Mouse (Mus musculus) heart, embryonic 16.5 days (tissue): ENCODE results near the gene Sipa1. TPM values are rescaled to one million over a fixed set of nuclear protein-coding genes. Genes with fewer than 3 reads are reported as not detected.

Experiments
- ATAC-seq: fragments of 200-750 bp; cut with Nextera tagmentation; replicated peaks from 2 replicates; pipeline ENCODE4 v1.8.0; 2017; ENCODE audit warnings: moderate number of reproducible peaks; ENCODE audit not compliant: insufficient read depth, low FRiP score; ENCODE audit errors: extremely low read depth
- H3K27ac ChIP-seq: fragments of 300-500 bp; sonication (generic); 2 replicates; pipeline ENCODE4 v1.5.1; 2014; ENCODE audit warnings: mild to moderate bottlenecking, low read length, control low read depth, moderate library complexity
- H3K27me3 ChIP-seq: fragments of 300-500 bp; sonication (generic); 2 replicates; pipeline ENCODE4 v1.6.1; 2014; ENCODE audit warnings: low read length, mixed read lengths; ENCODE audit not compliant: control insufficient read depth, insufficient read depth
- H3K36me3 ChIP-seq: fragments of 300-500 bp; sonication (generic); 2 replicates; pipeline ENCODE4 v1.6.1; 2014; ENCODE audit not compliant: control insufficient read depth, insufficient read depth
- H3K4me1 ChIP-seq: fragments of 300-500 bp; sonication (generic); 2 replicates; pipeline ENCODE4 v1.6.1; 2014; ENCODE audit warnings: low read length, mixed read lengths; ENCODE audit not compliant: control insufficient read depth, insufficient read depth
- H3K4me2 ChIP-seq: fragments of 300-500 bp; sonication (generic); 2 replicates; pipeline ENCODE4 v1.6.1; 2014; ENCODE audit warnings: low read depth, mild to moderate bottlenecking, control low read depth, low read length
- H3K4me3 ChIP-seq: fragments of 300-500 bp; sonication (generic); 2 replicates; pipeline ENCODE4 v1.5.1; 2014; ENCODE audit warnings: mild to moderate bottlenecking, control low read depth, low read length
- H3K9ac ChIP-seq: fragments of 300-500 bp; sonication (generic); 2 replicates; pipeline ENCODE4 v1.6.1; 2014; ENCODE audit warnings: low read length, control low read depth
- H3K9me3 ChIP-seq: fragments of 300-500 bp; sonication (generic); replicated peaks from 2 replicates; pipeline ENCODE4 v1.6.1; 2016; ENCODE audit warnings: low read length; ENCODE audit not compliant: control insufficient read depth
- WGBS: fragments of 180-500 bp; shearing (Covaris S2); extraction: QIAGEN DNeasy Blood & Tissue Kit; methylation state at CpG from one replicate; pipeline ENCODE4 v1.1.7; 2014; 5-methylcytosine and 5-hydroxymethylcytosine counted together
- polyA plus RNA-seq: library from polyadenylated mRNA; unstranded; fragments of >200 nt; fragmentation: Nextera tagmentation; extraction: Ambion mirVana; gene quantifications from 2 replicates; pipeline ENCODE4 v1.2.1, GENCODE M21; 2015

Gene Sipa1
- polyA plus RNA-seq, 1 experiment from 2014 or later = 23.5 TPM

DNA sequence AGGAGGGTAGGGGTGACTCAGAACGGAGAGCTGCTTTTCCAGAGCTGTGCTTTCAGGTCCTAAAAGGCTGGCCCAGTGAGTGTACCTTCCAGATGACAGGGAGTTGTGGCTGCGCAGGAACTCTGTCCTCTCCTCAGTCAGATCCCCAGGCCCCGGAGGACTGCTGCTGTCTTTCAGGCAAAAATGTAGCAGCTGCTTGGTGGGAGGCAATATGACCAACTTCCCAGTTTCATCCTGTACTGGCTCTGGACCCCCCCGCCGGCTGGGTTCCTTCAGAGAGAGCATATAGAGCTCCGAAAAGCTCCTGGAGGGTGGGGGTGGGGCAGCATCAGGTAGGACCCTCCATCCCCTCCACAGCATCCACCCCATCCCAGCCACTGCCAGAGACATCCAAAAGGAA, 10.9 kb downstream of the Sipa1 start:
- Histone ChIP-seq H3K27me3 (peaks cover 9% of the 10 kb centered on the region; the same call in 1 of the 2 replicates), H3K27ac (no peak overlapping the region), H3K4me2 (no peak overlapping the region), H3K9ac (no peak overlapping the region), H3K4me1 (peaks cover 21% of the 10 kb centered on the region), H3K9me3 (no peaks in the 10 kb centered on the region), H3K4me3 (no peak overlapping the region), H3K36me3 (peaks cover 14% of the 10 kb centered on the region)
- 85% methylated on average over 6 of the region's 6 CpGs for WGBS
- no peak for ATAC-seq

DNA sequence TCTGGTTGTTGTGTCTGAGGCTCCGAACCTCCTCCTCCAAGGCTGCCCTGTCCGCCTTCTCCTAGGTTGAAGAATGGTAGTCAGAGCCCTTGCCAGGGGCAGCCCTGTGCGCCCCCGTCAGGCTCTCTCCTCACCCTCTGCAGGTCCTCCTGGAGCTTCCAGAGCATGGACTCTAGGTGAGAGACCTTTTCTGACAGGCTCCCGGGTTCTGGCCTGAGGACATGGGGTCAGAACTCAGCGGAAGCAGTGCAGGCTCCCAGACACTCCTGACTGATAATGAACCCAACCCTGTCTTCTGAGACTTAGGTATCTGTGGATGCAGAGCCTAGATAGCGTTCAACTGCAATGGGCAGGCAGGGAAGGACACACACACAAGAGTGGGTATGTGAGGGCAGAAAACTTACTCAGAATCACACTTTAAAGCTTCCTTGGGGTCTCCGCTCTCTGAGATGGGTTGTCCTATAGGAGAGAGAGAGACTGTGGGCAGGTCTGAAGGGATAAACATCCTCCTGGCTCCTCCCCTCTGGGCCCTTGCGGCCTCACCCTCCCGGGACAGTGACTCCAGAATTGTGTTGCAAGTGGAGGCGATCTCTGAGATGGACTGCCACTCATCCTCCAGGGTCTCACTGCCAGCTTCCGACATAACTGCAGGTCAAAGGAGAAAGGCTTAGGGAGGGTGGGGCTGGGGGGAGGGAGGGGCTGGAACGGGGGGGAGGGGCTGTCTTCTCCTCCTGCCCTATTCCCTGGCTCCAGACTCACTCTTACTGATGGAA, 11.8 kb downstream of the Sipa1 start:
- H3K9ac ChIP-seq = no peak overlapping the region
- H3K36me3 ChIP-seq = peaks cover 22% of the 10 kb centered on the region
- H3K27me3 ChIP-seq = peaks cover 9% of the 10 kb centered on the region; the same call in 1 of the 2 replicates
- H3K4me2 ChIP-seq = no peak overlapping the region
- no peak for ATAC-seq
- no peak overlapping the region for H3K4me3 ChIP-seq
- no peak overlapping the region for H3K27ac ChIP-seq
- WGBS = 66% methylated on average over 13 of the region's 13 CpGs
- H3K4me1 ChIP-seq = peaks cover 21% of the 10 kb centered on the region
- no peaks in the 10 kb centered on the region for H3K9me3 ChIP-seq

DNA sequence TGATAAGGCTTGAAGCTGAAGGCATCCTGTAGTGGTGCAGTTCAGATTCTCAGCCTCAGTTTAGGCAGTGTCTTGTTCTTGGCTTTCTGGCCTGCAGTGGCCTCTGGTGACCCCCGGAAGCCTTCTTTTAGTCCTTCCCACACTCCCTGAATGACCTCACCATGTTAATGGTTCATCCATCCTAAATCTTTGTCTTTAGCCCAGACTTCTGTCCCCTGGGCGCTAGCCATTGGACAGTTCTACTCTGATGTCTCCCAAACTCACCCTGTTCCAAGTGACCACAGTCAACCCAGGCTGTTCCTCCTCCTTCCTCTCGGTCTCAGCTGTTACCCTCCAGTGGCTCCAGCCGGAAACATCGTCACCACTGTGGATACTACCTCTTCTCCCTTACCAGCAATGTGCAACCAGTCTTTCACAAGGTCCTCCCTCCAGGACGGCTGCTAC, 14.2 kb downstream of the Sipa1 start:
- no peaks in the 10 kb centered on the region for H3K9me3 ChIP-seq
- peaks cover 21% of the 10 kb centered on the region for H3K4me1 ChIP-seq
- 54% methylated on average over 6 of the region's 6 CpGs for WGBS
- peak; percentile 12 for ATAC-seq
- H3K9ac ChIP-seq = peak overlapping the region; percentile 61
- H3K27ac ChIP-seq = peak overlapping the region; percentile 85
- H3K4me2 ChIP-seq = peak overlapping the region; percentile 69
- H3K27me3 ChIP-seq = peaks cover 3% of the 10 kb centered on the region; the same call in 1 of the 2 replicates
- peaks cover 33% of the 10 kb centered on the region for H3K36me3 ChIP-seq
- peak overlapping the region; percentile 40 for H3K4me3 ChIP-seq

DNA sequence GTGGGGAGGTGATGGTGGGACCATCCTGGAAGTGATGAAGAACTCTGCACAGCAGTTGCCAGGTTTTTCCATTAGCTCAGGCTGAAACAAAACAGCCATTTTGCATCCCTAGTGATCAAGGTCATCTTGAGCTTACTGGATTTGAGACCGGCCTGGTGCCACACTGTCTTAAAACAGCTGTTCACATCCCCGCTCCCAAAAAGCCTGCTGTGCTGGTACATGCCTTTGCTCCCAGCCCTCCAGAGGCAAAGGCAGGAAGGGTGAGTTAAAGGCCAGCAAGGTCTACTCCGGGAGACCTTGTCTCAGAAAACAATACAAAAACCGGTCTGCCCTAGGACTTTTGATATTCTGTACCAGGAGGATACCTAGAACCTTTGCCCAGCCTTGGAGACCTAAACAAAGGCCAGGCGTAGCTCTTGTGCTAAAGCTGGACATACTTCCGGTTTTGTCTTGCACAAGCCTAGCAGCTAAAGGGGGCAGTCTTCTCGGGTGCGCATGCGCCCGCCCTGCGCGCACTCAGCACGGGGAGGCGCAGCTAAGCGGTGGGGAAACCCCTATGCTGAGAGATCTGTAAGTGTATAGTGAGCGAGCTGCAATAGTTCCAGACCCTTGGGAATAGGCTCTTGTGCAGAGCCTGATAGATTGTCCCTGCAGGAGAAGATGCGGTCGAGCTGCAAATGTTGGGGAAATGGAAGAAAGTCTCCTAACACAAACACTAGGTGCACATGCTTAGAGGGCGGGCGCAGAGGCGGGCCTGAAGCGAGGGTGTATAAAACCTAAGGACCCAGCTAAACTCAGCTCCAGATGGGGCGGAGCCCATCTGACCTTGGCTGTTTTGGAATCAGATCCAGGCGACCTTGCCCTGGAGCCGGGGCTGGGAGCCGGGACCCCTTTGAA, 14.9 kb downstream of the Sipa1 start:
- Histone ChIP-seq H3K9ac (peak overlapping the region; percentile 61), H3K27ac (peak overlapping the region; percentile 85), H3K4me3 (peak overlapping the region; percentile 40), H3K4me2 (peak overlapping the region; percentile 69), H3K4me1 (peaks cover 16% of the 10 kb centered on the region), H3K27me3 (no peaks in the 10 kb centered on the region), H3K9me3 (no peaks in the 10 kb centered on the region), H3K36me3 (peaks cover 37% of the 10 kb centered on the region)
- peak; percentile 91 for ATAC-seq
- WGBS = 9% methylated on average over 26 of the region's 26 CpGs

- WGBS = 86% methylated on average over 6 of the region's 6 CpGs
- Histone ChIP-seq H3K27ac (peak overlapping the region; percentile 85), H3K4me3 (no peak overlapping the region), H3K4me2 (no peak overlapping the region), H3K36me3 (peaks cover 41% of the 10 kb centered on the region), H3K9me3 (no peaks in the 10 kb centered on the region), H3K4me1 (peaks cover 16% of the 10 kb centered on the region), H3K27me3 (no peaks in the 10 kb centered on the region), H3K9ac (no peak overlapping the region)
- ATAC-seq = no peak
Measured at GRCm38 (mm10) chr19:5647791-5648190, 15.7 kb downstream of the Sipa1 start.

DNA sequence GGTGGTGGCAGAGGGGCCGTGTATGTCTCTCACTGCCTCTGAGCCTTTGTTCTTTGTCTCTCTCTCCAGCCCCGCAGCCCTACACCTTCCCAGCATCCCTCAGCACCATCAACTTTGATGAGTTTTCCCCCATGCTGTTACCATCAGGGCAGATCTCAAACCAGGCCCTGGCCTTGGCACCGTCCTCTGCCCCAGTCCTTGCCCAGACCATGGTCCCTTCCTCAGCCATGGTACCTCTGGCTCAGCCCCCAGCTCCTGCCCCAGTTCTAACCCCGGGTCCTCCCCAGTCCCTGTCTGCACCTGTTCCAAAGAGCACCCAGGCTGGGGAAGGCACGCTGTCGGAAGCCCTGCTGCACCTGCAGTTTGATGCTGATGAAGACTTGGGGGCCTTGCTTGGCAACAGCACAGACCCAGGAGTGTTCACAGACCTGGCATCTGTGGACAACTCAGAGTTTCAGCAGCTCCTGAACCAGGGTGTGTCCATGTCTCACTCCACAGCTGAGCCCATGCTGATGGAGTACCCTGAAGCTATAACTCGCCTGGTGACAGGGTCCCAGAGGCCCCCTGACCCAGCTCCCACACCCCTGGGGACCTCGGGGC, 16.7 kb downstream of the Sipa1 start:
- no peak for ATAC-seq
- H3K4me1 ChIP-seq = peaks cover 16% of the 10 kb centered on the region
- no peaks in the 10 kb centered on the region for H3K27me3 ChIP-seq
- H3K27ac ChIP-seq = no peak overlapping the region
- H3K4me3 ChIP-seq = no peak overlapping the region
- 86% methylated on average over 8 of the region's 8 CpGs for WGBS
- H3K4me2 ChIP-seq = no peak overlapping the region
- H3K36me3 ChIP-seq = peaks cover 51% of the 10 kb centered on the region
- no peak overlapping the region for H3K9ac ChIP-seq
- H3K9me3 ChIP-seq = no peaks in the 10 kb centered on the region

DNA sequence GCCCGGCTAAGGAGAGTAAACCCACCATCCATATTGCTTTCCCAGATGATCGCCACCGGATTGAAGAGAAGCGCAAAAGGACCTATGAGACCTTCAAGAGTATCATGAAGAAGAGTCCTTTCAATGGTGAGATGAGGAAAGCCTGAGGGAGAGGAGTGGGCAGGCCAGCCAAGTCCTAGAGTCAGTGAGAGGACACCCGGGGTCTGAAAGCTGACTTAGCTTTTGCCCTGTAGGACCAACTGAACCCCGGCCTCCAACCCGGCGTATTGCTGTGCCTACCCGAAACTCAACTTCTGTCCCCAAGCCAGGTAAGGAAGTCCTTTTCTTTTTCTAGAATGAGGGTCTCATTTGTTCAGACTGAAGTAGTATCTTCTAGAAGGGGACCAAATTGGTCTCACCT, 18.2 kb downstream of the Sipa1 start:
- no peaks in the 10 kb centered on the region for H3K9me3 ChIP-seq
- no peak overlapping the region for H3K27ac ChIP-seq
- no peaks in the 10 kb centered on the region for H3K27me3 ChIP-seq
- ATAC-seq = no peak
- no peak overlapping the region for H3K4me3 ChIP-seq
- H3K36me3 ChIP-seq = peaks cover 57% of the 10 kb centered on the region
- H3K4me2 ChIP-seq = no peak overlapping the region
- H3K4me1 ChIP-seq = peaks cover 17% of the 10 kb centered on the region
- no peak overlapping the region for H3K9ac ChIP-seq
- 97% methylated on average over 9 of the region's 9 CpGs for WGBS

- Histone ChIP-seq H3K27me3 (no peaks in the 10 kb centered on the region), H3K9ac (no peak overlapping the region), H3K4me1 (peaks cover 19% of the 10 kb centered on the region), H3K4me3 (no peak overlapping the region), H3K9me3 (no peaks in the 10 kb centered on the region), H3K36me3 (peaks cover 54% of the 10 kb centered on the region), H3K27ac (no peak overlapping the region), H3K4me2 (no peak overlapping the region)
- WGBS = 82% methylated on average over 8 of the region's 8 CpGs
- ATAC-seq = no peak
Measured at GRCm38 (mm10) chr19:5641641-5642040, 21.9 kb downstream of the Sipa1 start.
